Mouse (Mus musculus) v-Abl transformed pro-B cells (cell line): ENCODE measurements around the gene Exoc7.

Experiments used
- in situ Hi-C, 2 experiments: fragments of 400-800 bp; cut with MboI; formaldehyde crosslinking; loops; one replicate each; pipeline ENCODE4 v1.15.1; 2025; ENCODE audit not compliant: unreplicated experiment in 2 of 2

The Exoc7 gene

DNA sequence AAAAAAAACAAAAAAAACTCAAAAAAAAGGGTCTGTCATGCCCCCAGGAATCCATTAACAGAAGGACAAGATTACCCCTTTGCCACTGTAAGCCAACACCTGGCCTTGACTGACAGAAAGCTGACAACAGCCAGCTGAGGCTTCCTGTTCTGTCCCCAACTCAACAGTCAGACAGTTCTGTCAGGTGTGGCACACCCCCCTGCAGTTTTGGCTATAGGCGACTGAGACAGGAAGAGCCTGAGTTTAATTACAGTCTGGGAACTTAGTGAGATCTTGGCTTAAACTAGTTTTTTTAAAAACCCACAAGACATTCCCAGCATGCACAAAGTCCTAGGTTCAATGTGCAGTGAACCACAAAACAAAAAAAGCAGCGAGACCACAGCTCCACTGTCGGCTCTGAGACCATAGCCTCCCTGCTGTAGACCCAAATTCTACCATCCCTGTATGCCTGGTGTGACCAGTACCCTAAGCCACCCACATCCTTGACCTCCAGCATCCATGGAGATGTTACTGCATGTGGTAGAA is 53.9 kb downstream of the Exoc7 start:
- in situ Hi-C loops, result loop anchor here in 1 of 2 experiments (5.0 kb wide), 1 partner anchor 34 kb away; no protein-coding TSS in a partner anchor

DNA sequence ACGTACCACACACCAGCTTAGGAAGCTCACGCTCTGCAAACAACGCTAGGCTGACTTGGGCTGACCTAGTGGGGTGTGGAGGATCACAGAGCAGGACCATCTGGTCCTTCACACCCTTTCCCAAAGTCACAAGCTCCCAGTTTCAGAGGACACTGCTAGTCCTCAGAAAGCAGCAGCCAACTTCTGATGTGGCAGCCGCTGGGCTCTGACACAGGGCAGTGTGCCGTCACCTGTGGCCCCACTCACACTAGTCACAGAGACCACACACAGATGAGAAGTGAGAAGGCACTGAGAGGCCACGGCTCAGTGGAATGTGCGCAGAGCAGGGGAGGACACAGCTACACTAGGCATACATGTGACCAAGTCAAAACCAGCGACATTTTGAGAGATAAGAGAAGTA is 56.1 kb downstream of the Exoc7 start:
- in situ Hi-C loops, result loop anchor here in 1 of 2 experiments (5.0 kb wide), 1 partner anchor 36 kb away; no protein-coding TSS in a partner anchor

DNA sequence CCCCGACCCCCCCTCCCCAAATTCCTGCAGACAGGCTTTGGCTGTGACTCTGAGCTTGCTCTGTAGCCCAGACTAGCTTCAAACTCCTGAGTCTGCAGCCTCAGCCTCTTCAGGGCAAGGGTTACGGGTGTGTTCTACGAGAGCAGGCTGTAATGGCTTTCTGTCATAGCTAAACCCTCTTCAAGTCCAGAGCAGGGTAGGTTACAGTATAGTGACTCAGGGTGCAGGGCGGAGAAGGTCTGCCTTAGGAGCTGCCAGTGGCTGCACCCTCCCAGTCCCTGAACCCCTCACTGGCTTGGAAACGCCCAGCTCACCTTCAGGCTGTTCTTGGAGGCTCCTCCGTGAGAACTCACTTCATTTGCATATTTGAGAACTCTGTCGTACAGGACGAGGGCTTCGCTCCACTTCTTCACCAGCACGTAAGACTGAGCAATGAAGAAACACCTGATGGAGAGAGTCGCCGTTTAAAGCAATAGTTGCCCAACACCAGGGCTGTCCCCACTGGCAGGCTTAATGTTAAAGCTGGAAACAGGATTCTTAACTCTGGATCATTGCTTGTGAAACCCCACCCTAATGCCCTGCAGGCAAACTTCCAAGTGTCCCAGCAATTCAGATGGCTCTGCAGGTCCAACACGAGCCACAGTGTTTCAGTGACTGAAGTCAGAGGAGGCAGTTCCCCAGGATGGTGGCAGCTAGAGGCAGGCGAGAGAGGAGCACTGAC is 59.4 kb downstream of the Exoc7 start:
- in situ Hi-C loops, result no loop called here

DNA sequence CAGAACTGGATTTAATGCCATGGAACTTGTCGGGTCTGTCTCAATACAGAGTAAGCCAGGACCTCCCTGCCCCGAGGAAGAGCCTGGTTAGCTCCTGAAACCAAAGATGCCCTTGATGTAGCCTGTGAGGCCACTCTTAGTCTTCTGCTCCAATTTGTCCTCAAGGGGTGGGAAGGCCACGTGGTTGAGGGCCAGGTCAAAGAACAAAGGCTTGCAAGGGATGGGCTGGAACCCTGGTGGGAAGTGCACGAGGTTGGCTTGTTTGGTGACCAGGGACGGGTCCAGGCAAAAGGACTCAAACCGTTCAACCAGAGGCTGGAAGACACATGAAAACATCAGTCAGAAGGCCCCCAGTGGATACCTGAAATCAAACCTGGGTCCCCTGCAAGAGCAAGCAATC is 61.4 kb downstream of the Exoc7 start:
- in situ Hi-C loops, result no loop called here

DNA sequence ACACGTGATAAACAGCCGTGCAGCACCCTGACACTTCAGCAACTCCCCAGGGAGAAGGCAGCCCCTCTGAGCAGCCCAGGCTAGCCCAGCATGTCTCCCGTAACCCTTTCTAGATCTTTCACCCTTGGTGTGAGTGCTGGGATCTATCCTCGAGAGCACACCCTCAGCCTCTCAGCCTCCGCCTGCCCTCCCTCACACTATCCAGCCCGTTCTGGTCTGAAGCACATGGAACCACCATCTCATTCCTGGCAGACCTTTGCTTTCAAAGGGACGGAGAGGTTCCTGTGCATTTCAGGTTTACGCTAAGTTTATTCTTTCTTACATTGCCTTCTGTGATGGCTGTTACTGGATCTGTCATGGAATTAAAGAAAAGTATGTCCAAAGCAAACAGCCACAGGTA is 62.5 kb downstream of the Exoc7 start:
- in situ Hi-C loops, result no loop called here

DNA sequence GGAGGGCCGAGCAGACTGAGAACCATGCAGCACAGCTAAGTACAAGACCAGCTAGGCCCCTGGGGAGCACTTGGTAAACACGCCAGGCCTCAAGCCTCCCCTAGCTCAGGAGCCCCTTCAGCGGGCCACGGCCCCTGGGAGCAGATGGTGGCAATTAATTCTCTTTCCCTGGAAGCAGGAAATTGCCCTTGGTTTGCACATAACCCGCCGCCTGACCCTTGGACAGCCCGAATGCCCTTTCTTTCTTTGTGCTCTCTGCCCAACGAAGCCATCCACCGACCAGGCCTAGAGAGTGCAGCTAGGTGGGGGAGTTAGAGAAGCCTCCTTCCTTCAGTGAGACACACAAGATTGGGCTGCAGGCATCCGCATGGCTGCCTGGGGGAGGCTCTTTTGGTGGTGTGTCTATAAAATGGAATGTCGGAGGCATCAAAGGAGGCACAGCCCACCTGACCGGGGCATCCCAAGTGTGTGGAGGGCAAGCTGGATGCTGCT is 65.2 kb downstream of the Exoc7 start:
- in situ Hi-C loops, result no loop called here

DNA sequence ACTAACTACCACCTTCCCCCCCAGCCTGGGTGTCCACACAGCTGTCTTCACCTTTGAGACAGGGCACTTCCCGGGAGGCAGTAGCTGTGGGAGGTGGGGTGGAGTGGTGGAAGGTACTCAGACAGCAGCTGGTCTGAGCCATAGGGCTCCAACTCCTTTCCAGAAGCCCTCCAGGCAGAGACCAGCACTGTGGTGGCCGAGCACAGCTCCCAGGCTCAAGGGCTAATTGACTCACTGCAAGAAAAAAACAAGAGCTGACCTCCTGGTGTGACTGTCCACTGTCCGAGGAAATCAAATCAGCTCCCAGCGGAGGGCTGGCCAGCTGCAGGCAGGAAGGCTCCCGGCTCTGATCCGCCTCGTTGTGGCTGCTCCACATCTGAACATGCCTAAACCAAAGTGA is 67.2 kb downstream of the Exoc7 start:
- in situ Hi-C loops, result no loop called here
